Mouse (Mus musculus) large intestine, adult 2 months (tissue): ENCODE measurements around the gene Ces1e. TPM values are rescaled to one million over a fixed set of nuclear protein-coding genes. Genes with fewer than 3 reads are reported as not detected.
"Not testable (repeated sequence)": the region's sequence is repeated elsewhere in the genome, so short reads cannot be mapped to it uniquely, and the experiment has no call there.

ENCODE experiments used
- DNase-seq: peaks from one replicate; pipeline ENCODE4 v3.0.0-alpha.2; 2012; ENCODE audit warnings: low read depth, low spot score
- WGBS: fragments of 180-500 bp; shearing (Covaris S2); methylation state at CpG from one replicate; pipeline ENCODE4 v1.1.7; 2018; 5-methylcytosine and 5-hydroxymethylcytosine counted together
- polyA plus RNA-seq: library from polyadenylated mRNA; depleted of rRNA; stranded (reverse); fragments of >200 nt; gene quantifications from 2 replicates; pipeline ENCODE4 v1.2.3, GENCODE M21; 2012; rRNA removed

Ces1e gene
- polyA plus RNA-seq = 2.3 and 8.1 TPM in 2 replicates

DNA sequence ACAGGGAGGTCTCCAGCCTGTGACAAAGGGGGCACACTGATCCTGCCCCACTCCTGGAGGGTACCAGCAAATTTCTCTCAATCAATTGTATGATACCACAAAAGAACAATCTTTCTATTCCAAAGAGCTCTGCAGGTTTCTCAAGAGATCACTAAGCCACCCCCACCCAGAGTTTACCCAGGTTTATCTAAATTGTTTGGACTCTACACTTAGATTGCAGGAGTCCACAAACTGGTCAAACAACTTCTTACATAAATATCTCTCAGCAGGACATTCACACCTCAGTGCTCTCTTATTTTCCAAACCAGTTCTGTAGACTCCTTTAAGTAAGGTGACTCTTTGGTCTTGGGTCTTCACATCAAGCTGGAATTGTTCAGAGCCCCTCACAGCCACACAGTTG is at the start of gene Ces1e:
TSS of gene Ces1e (minus strand) at position 174 of the 400 bp plus-strand sequence.
- DNase-seq = peak; percentile 78

DNA sequence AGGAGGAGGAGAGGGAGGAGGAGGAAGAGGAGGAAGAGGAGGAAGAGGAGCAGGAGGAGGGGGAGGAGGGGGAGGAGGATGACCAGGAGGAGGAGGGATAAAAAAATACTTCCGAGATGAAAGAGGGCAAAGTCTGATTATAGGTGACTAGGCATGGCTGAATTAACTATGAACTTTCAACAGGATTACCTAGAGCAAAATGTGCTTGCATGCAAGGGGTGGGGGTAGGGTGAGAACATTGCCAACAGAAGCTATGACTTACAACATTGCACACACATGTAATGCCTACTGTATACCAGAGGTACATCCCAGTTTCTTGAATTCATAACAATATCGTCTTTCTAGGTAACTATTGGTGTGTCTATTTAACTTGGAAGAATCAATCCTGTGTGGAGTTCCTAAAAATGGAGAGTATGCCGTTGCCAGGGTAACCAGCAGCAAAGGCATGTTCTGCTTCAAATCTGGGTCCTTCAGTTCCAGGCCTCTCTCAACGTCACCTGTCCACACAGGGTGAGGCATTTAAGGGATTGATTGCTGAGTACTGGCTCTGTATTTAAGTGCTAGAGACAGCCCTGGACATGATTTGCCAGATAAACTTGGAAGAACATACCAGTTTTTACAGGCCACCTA is 48.9 kb upstream of the Ces1e start:
- WGBS = 46% methylated on average over 4 of the region's 4 CpGs
- no peak for DNase-seq

DNA sequence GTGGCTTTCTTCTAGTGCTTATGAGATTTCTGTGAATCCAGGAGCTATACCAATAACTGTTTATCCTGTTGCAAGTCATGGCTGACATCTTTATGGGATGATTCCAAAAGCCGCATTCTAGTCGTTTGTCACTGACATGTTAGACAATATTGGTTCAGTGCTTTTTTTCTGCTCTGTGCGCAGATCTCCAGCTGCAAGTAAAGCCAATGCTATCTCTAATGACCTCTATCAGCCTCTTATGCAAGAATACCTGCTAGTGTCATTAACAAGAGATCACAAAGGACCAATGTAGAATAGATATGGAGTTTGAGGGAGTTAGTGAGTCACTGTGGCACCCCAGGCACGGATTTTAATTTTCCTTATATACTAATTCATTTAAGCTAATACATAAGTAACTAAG is 45.2 kb upstream of the Ces1e start:
- 76% methylated on average over 4 of the region's 4 CpGs for WGBS
- DNase-seq = no peak

DNA sequence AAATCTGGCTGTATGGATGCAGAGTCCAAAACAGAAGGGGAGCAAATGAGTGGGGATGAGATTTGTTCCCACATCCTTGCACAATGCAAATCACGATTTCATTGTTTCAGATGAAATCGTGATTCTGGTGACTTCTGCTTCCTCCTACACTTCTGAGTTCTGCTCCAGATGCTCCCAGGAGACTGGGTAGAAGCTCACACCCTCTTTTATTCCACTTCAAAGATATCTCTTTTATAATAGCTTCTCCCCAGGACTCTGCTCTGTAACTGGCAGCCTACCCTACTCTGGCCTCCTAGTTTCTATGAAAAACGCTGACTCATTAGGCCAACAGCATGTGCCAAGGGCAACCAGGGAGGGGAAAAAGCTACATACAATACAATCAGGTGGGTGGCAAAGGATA is 43.9 kb upstream of the Ces1e start:
- no peak for DNase-seq

DNA sequence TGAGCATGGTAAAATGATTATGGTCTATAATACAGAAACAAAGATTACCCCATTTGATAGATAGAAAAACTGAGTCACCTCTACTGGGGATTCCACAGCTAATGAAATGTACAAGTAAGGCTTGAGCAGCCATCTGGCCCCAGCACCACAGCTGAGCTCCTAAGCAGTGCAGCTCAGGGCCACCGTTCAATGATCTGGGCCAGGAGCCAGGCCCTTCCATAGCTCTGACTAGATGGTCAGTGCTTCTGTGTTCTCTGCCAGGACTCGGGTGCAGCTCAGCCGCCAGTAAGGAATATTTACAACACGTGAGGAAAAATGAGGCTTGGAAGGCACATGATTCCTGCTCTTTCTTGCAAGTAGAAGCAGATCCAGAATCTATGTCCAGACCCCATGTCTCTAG is 43.3 kb upstream of the Ces1e start:
- no peak for DNase-seq
- WGBS = 23% methylated on average over 4 of the region's 4 CpGs

More for the DNA sequence above, 43.9 kb upstream of the Ces1e start:
- WGBS = 28% methylated on average over 3 of the region's 3 CpGs

DNA sequence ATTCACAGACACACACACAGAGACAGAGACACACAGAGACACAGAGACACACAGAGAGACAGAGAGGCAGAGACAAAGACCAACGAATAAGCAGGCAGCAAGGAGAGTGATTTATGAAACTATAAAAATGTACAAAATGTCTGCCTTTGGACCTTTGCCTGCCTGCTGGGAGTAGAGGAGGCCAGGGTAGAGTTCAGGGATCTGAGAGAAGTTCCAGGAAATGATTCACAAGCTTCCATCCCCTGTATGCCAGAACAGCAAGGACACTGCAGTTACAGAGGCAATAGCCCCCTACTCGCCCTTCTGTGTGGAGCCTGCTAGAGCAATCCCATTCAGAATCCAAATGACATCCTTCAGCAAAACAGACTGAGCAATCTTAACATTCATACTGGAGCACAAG is 32.0 kb upstream of the Ces1e start:
- WGBS = 25% methylated on average over 2 of the region's 2 CpGs
- DNase-seq = no peak

DNA sequence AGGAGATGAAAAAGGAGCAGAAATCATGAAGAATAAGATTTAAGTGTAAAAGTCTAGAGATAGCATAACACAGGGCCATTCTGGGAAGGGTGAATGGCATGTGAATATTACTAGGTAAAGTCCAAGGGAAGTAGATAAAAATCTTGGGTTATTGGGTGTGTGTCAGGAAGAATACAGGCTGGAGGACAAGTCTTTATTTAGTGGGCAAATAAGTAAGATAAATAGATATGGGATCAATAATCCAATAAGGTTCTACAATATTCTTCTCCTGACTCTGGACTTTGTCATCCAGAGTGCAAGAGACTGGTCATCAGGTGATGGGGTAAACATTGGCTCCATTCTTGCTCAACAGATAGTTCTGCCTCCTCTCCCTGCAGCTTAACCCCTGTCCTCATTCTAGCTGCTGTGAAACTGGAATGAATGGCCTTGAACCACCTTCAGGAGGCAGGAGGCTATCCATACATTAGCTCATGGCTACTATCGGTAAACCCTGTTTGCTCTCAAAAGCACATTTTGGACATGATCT is 23.0 kb upstream of the Ces1e start:
- WGBS = 80% methylated on average over 1 of the region's 1 CpGs
- no peak for DNase-seq

DNA sequence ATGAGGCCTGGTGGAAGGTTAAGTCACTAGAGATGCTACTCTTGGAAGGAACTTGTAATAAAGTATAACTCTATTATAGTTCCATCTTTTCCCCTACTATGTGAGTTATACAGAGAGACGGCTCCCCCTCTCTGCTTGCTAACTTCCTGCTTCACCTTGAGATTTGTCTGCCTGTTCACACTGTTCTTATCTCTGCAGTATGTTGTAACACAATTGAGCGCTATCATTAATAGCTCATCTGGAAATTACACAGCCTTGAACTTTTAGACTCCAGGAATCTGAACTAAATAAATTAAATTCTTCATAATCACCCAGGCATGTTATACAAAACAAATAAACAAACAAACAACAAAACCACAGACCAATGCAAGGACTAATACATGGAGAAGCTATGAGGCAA is 16.6 kb upstream of the Ces1e start:
- WGBS = 78% methylated on average over 2 of the region's 2 CpGs
- DNase-seq = no peak

DNA sequence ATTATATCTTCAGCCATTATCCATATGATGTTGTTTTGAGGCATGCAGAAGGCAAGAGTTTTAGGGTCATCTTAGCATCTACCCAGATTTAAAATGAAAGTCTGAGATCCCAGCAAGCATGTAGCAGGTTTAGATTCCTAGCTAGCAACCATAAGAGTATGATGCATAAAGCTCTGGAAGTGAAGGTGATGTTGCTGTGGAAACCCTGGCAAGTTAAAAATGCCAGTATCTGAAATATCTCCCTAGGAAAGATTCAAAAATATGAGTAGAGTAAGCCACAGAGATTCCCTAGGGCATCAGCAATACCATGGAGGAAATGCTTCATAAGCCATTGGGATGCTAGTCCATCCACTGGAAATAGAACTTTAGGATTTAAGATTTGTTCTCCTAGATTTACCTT is 10.5 kb upstream of the Ces1e start:
- no peak for DNase-seq

DNA sequence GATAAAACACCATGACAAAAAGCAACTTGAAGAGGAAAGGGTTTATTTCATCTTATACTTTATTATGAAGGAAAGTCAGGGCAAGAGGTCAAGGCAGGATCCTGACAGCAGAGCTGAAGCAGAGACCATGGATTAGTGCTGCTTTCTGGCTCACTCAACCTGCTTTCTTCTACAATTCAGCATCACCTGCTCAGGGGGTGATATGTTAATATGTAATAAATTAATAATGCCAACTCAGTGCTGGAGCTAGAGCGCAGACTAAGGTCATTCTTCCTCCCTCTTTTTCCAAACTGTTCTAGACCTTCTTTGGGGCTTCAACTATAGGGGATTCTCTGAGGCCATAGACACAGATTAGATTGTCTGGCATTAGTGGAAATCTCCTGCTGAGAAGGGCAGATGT is 6.3 kb upstream of the Ces1e start:
- 97% methylated on average over 1 of the region's 1 CpGs for WGBS
- DNase-seq = no peak

DNA sequence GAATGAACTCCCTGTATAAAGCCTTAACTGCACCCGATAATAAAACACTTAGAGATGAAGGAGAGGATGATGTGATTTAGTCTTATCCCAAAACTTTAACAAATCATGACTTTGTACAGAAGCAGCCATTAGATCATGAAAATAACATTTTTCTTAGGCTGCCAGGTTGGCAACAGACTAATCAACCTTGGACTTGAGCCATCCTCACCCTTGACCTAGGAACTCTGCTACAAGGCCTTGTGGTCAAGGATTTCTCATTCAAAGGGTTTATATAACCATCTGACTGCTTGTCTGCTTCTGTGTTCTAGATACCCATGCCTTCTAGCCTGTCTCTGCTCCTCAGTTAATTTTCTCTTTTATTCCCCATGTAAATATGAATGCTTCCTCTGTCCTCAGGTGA is 5.3 kb upstream of the Ces1e start:
- WGBS = 85% methylated on average over 1 of the region's 1 CpGs
- DNase-seq = no peak

DNA sequence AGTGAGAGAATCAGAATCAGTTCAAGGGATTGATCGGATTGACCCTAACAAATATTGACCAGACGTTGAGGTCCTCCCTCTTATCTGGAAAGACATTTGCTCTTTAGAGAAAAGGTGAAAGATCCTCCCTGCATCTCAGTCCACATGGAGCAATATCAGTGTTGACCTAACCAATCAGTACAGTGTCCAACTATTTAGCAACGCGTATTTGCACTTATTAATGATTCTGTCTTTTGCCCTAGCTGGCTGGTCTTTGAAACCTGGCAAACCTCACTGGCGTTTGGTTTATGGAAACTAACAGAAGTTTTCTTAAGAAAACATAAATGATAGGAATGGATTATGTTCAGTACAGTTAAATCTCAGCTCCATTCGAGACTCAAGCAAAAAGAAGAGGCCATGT is 4.6 kb upstream of the Ces1e start:
- WGBS = 81% methylated on average over 6 of the region's 6 CpGs

DNA sequence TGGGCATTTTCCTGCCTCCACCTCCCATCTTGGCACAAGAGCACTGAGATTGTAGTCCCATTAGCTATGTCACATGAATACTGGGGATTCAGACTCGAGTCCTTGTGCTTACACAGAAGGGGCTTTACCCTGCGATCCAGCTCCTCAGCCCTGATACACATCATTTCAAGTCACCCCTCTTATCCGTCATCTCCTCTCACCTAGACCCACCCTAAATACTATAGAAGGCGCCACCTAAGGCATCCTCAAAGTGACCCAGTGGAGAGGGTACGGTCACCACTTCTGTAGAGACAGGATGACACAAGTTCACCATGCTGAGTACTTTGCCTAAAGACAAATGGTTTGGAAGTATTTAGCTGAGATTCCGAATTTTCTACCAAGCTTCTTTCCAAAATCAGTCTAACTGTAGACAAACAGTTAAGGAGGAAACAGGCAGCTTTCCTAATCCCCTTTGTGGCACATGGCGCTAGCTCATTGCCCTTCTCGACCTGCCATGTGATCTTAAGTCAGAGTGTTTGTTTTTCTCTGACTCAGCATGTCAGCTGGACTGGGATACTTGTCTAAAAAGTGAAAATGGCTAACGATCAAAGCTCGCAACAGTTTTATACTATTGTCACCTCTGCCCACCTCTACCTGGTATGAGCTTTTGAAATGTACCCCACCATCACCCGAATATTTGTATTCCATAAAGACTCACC is 597 bp downstream of the Ces1e start:
- WGBS = 40% methylated on average over 11 of the region's 11 CpGs
- DNase-seq = peak; percentile 59

More for the DNA sequence above, 4.6 kb upstream of the Ces1e start:
- DNase-seq = no peak

DNA sequence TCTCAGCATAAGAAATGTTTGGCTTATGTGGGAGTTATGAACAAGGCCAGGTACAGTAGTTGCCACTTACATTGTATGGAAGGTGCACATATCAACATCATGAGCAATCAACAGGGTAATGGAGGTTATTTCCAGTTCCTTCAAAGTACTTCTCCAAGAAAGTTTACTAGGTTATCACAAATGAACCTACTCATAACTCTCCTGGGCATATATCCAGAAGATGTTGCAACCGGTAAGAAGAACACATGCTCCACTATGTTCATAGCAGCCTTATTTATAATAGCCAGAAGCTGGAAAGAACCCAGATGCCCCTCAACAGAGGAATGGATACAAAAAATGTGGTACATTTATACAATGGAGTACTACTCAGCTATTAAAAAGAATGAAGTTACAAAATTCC is 2.9 kb downstream of the Ces1e start:
- WGBS = 40% methylated on average over 1 of the region's 1 CpGs
- DNase-seq = not testable (repeated sequence)

DNA sequence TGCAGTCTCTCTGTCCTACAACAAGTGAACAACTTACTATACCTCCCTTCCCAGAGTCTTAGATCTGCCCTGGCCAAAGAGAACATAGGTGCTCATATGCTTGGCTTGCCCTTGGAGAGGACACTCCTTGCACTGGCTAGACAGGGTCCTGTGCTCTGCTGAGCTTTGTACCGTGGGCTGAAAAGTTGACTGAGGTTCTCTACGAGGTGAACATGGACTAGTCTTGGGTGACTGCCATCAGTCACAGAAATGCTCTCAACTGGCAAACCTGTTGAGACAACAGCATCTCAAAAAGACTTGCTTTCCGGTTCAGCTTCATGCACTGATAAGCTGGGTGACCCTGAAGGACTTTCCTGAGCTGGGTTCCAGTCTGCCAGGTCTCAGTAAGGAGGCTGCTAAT is 7.5 kb downstream of the Ces1e start:
- WGBS = 70% methylated on average over 3 of the region's 3 CpGs
- no peak for DNase-seq

DNA sequence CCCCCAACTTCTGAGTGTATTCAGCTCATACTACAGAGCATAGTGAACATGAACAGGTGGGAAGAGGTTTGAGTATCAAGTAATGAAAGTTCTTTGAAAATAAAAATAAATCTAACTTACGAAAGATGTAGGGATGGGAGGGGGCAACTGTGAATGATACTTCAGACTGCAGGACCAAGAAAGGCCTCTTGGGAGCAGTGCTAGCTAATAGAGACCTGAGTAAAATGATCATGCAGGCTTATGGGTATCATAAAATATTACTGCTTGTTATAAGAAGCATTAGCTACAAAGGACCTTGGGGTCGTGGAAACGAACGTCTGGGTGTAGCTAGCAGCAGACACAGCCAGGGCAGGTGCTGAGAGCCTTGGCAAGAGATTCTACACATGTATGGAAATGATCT is 11.6 kb downstream of the Ces1e start:
- 22% methylated on average over 4 of the region's 4 CpGs for WGBS
- no peak for DNase-seq

DNA sequence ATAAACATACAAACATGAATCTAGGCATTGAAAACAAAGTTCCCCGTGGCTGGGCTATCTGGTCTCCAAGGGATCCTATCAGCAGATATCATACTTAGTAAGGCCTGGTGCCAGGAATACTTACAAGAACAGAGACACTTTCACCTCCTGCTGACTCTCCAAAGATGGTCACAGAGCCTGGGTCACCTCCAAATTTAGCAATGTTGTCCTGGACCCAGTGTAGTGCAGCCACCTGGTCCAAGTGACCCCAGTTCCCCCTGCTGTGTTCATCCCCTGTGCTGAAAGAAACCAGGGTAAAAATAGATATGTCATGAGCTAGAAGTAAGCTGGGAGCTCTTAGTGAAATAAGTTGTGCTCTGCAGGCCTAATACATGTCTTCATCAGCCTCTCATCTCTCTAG is 12.0 kb downstream of the Ces1e start:
- 9% methylated on average over 1 of the region's 1 CpGs for WGBS
- no peak for DNase-seq

DNA sequence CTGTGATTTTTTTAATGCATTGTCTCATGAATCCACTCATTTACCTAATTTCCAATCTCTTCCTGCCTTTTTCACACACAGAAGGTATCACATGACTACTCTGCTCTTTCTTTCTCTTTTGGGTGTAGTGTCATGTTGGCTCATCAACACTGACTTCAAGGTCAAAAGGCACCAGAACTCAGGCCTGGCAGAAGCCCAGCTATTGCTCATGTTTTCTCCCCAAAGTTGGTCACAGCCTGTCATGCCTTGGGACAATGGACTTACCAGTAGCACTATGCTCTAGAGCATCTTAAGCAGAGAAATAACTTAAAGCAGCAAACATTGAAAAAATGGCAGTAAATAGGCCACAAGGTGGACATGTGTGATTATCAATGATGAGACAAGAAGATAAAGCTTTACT is 18.3 kb downstream of the Ces1e start:
- DNase-seq = no peak

DNA sequence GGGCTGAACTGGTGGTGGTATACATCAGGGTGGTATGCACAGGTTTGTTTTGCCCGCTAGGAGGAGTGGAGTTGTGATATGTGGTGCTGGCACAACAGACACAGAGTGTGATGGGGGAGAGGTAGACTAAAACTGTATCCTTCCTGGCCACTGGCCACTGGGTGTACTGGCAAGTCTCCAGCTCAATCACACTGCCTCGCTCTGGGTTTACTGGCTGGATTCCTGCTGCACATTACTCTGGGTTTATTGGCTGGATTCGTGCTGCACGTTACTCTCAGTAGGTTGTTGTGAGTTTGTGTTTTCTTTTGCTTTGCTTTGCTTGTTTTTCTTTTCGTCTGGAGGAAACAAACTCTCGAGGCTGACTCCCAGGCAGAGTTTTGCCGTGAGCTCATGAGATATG is 30.3 kb downstream of the Ces1e start:
- WGBS = 16% methylated on average over 7 of the region's 7 CpGs
- DNase-seq = not testable (repeated sequence)

DNA sequence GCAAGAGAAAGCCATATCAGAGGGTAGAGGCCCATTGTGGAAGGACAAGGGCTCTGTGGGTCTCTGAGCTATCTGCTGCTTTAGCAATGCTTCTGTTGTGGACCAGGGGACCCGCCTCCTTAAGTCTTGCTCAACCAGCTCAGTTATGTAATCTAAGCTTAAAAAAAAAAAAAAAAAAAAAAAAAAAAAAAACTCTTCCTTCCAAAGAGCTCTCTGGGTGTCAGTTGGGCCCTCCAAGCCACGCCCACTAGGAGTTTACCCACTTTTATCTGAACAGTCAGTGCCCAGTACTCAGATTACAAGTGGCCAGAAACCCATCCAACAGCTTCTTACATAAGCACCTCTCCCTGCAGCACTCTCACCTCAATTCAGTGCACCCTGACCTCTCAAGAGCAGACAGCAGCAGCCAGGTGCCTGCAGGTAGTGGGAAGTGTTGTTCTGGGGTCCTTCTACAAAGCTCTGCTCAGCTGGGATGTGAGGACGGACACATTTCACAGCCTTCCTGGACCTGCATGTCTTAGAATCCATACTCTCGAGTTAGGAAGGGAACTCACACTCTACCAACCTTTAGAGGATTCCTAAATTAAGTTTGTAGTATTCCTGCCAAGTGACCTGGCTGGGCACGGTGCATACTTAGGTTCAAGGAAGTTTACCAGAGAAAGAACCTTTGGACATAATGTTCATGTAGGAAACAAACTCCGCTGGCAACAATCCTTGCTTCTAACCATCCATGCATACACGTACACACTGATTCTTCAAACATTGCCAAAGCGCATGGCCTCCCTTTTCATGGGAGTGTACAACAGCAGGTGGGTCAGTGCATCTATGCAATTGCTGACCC is 31.5 kb downstream of the Ces1e start, which contains the start of gene Ces1d:
TSS of gene Ces1d (minus strand) at position 154 of the 841 bp plus-strand sequence.
- no peak for DNase-seq
- 31% methylated on average over 8 of the region's 8 CpGs for WGBS

DNA sequence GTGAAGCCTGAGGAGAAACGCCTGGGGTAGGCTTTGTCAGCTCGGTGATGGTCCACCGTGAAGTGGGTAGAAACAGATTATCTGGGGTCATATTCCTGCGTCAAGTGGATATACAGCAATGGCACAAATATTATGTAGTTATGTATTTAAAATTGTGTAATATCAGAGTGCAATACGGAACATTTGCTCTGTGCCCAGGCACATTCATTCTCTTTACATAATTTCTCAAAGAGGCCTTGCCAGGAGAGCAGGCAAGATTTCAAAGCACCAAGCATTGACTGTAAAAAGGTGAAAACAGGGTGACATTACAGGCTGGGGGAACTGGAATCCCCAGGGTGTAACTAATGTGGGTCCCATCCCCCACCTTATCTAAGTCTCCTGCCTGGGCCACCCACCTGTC is 33.0 kb downstream of the Ces1e start:
- DNase-seq = no peak
- WGBS = 81% methylated on average over 5 of the region's 5 CpGs
